Mouse (Mus musculus) limb, embryonic 11.5 days (tissue): Measurements from ENCODE around the gene Gm20671. TPM values are rescaled to one million over a fixed set of nuclear protein-coding genes. Genes with fewer than 3 reads are reported as not detected.
"Not testable (repeated sequence)": the region's sequence is repeated elsewhere in the genome, so short reads cannot be mapped to it uniquely, and the experiment has no call there.

Source experiments
- ATAC-seq: fragments of 200-750 bp; cut with Nextera tagmentation; 2 replicates; pipeline ENCODE4 v1.8.0; 2017; ENCODE audit warnings: low read depth; ENCODE audit not compliant: insufficient number of reproducible peaks, low FRiP score, low TSS enrichment
- DNase-seq: peaks from one replicate; pipeline ENCODE4 v3.0.0-alpha.2; 2015; ENCODE audit warnings: low spot score
- H3K27ac ChIP-seq: fragments of 300-500 bp; sonication (generic); replicated peaks from 2 replicates; pipeline ENCODE4 v1.5.1; 2014; ENCODE audit warnings: low read depth, mild to moderate bottlenecking, low read length
- H3K27me3 ChIP-seq: fragments of 300-500 bp; sonication (generic); 2 replicates; pipeline ENCODE4 v1.6.1; 2014; ENCODE audit warnings: mild to moderate bottlenecking, low read length, mixed read lengths; ENCODE audit not compliant: control insufficient read depth, insufficient read depth
- H3K36me3 ChIP-seq: fragments of 300-500 bp; sonication (generic); 2 replicates; pipeline ENCODE4 v1.6.1; 2014; ENCODE audit warnings: mild to moderate bottlenecking, low read length, moderate library complexity, mixed read lengths; ENCODE audit not compliant: control insufficient read depth, insufficient read depth
- H3K4me1 ChIP-seq: fragments of 300-500 bp; sonication (generic); 2 replicates; pipeline ENCODE4 v1.6.1; 2014; ENCODE audit warnings: low read length, mixed read lengths; ENCODE audit not compliant: control insufficient read depth, insufficient read depth
- H3K4me2 ChIP-seq: fragments of 300-500 bp; sonication (generic); 2 replicates; pipeline ENCODE4 v1.6.1; 2014; ENCODE audit warnings: low read depth, mild to moderate bottlenecking, moderate library complexity; ENCODE audit not compliant: severe bottlenecking
- H3K4me3 ChIP-seq: fragments of 300-500 bp; sonication (generic); 2 replicates; pipeline ENCODE4 v1.5.1; 2014; ENCODE audit warnings: low read depth, low read length
- H3K9ac ChIP-seq: fragments of 300-500 bp; sonication (generic); 2 replicates; pipeline ENCODE4 v1.6.1; 2014; ENCODE audit warnings: mild to moderate bottlenecking, low read length
- H3K9me3 ChIP-seq: fragments of 300-500 bp; sonication (generic); 2 replicates; pipeline ENCODE4 v1.6.1; 2016; ENCODE audit warnings: low read length; ENCODE audit not compliant: control insufficient read depth
- WGBS: fragments of 180-500 bp; shearing (Covaris S2); extraction: QIAGEN DNeasy Blood & Tissue Kit; methylation state at CpG from one replicate; pipeline ENCODE4 v1.1.7; 2014; 5-methylcytosine and 5-hydroxymethylcytosine counted together
- polyA plus RNA-seq: library from polyadenylated mRNA; unstranded; fragments of >200 nt; fragmentation: Nextera tagmentation; extraction: Ambion mirVana; gene quantifications from 2 replicates; pipeline ENCODE4 v1.2.1, GENCODE M21; 2014

Gene Gm20671
- polyA plus RNA-seq, 1 experiment from 2014 or later = not detected

DNA sequence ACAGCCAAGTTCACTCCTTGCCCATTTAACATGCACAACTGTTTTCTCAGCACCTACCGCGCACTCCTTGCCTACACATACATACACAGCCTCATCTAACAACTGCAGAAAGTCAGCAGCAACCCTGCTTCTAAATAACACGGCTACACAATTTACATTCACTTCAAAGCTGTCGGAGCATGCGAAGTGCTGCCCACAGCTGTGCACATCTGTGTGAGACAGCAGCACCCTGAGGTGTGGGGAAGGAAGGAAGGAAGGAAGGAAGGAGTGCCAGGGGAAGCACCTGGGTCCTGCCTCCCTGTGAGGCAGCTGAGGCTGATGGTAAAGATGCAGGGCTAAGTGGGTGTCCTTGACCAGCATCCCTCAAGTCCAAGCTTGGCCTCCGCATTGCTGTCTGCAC lies 78.0 kb downstream of the Gm20671 start:
- peaks cover 8% of the 10 kb centered on the region; the same call in 1 of the 2 replicates for H3K4me1 ChIP-seq
- whole genome bisulfite sequencing = 92% methylated on average over 6 of the region's 6 CpGs
- H3K27ac ChIP-seq = no peak overlapping the region
- H3K36me3 ChIP-seq = no peaks in the 10 kb centered on the region
- no peak overlapping the region for H3K4me3 ChIP-seq
- DNase-seq = no peak
- no peak overlapping the region for H3K9ac ChIP-seq
- H3K27me3 ChIP-seq = no peaks in the 10 kb centered on the region
- no peak overlapping the region for H3K4me2 ChIP-seq
- no peak for ATAC-seq
- H3K9me3 ChIP-seq = no peaks in the 10 kb centered on the region

DNA sequence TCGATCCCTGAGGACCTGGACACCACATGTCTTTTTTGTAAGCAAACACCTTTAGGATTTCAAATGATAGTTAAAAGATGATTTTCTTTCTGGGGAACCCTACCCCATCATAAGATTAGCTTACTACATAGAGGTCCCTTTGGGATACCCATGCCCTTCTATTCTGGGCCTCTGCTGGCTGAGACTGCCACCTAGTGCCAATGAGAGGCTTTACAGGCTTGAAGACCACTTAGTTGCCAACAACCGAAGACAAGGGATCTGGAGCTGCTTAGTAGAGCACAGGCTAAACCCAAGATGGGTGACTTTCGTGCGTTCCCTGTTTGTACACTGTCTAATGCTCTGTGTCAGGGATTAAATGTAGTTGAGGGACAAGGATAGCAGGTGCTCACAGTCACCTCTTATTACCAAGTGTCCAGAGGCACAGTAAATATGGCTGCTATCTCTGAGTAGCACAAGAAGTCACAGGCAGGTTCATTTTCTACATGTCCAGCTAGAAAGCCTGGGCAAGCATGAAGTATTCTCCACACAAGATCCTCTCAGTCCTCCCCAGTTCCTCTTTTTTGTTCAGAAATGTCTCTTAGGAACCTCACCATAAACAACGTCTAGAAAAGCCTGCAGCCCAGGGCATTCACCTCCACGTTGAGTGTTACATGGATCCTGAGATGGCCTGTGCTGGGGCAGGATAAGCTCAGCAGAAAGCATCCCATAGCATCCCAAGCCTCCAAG lies 79.1 kb downstream of the Gm20671 start:
- Histone ChIP-seq H3K4me2 (no peak overlapping the region), H3K36me3 (no peaks in the 10 kb centered on the region), H3K9ac (no peak overlapping the region), H3K4me3 (no peak overlapping the region), H3K27me3 (no peaks in the 10 kb centered on the region), H3K27ac (no peak overlapping the region), H3K4me1 (peaks cover 8% of the 10 kb centered on the region; the same call in 1 of the 2 replicates), H3K9me3 (no peaks in the 10 kb centered on the region)
- DNase-seq (peak; percentile 53), ATAC-seq (no peak)
- 61% methylated on average over 6 of the region's 6 CpGs for WGBS

DNA sequence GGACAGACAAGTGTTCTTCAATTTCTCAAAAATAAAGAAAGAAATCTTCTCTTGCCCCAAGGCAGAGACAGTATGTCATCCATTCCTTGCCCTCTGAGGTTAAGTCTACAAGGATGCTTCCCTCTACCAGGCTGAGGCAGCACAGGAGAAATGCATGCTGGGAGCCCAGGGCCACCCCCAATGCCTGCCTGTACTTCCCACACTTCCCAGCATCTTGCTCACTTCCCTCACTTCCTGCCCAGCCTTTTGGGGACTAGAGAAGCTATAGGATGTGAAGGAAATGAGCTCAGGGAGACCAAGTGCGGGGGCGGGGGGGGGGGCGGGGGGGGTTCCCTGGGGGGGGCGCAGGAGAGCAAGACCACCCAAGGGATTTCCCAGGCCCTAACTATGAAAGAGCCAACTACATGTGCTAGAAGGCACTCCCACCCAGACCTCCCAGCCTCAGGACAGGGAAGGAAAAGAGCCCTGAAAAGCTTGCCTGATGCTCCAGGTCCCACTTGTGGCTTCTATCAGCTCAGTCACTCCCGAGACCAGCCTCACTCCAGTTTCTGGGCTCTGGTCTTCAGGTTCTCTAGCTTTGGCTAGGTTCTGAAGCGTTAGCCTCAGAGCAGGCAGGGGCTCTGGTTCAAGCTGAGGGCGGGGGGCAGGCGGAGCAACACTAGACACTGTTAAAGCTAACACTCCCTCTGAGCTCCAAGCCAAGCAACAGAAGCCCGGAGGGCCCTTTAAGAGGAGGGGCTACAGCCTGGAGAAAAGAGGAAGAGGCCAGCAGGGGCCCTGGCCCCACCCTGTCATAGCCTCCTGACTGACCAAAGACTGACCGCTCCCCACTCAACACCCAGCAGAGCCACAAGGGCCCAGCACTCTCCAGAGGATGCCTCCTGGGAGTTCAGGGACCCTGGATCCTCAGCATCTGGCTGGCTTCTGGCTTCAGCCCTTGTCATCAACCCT lies 80.9 kb downstream of the Gm20671 start:
- 3% methylated on average over 8 of the region's 10 CpGs for WGBS
- Histone ChIP-seq H3K27me3 (no peaks in the 10 kb centered on the region), H3K4me3 (peak overlapping the region; percentile 21), H3K36me3 (no peaks in the 10 kb centered on the region), H3K4me1 (peaks cover 8% of the 10 kb centered on the region; the same call in 1 of the 2 replicates), H3K27ac (peak overlapping the region; percentile 45; the same call in 1 of the 2 replicates), H3K4me2 (peak overlapping the region; percentile 36; the same call in 1 of the 2 replicates), H3K9me3 (no peaks in the 10 kb centered on the region), H3K9ac (no peak overlapping the region)
- DNase-seq (peak; percentile 57), ATAC-seq (peak; percentile 70)

DNA sequence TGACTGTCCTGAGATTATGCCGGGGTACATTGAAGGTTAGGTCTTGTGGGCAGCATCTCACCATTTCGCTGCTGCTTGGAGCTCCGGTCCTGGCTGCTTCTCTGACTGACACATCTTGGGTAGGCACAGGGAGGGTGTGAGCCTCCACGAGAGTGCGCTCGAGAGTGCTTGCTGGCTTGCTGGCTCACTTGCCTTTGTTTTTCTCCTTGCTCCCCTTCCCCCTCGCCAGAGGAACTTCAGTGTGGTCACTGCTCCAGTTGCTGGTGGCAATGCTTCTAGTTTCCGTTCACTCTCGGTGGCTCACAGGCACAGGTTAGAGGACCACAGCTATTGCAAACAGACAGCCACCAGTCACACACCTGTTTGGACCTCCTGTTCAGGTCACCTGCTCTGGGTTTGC lies 84.8 kb downstream of the Gm20671 start:
- no peak for ATAC-seq
- Histone ChIP-seq H3K4me3 (no peak overlapping the region), H3K9ac (no peak overlapping the region), H3K9me3 (no peaks in the 10 kb centered on the region), H3K27ac (no peak overlapping the region), H3K4me1 (peaks cover 8% of the 10 kb centered on the region; the same call in 1 of the 2 replicates), H3K27me3 (no peaks in the 10 kb centered on the region), H3K36me3 (no peaks in the 10 kb centered on the region), H3K4me2 (no peak overlapping the region)
- 73% methylated on average over 9 of the region's 9 CpGs for WGBS
- DNase-seq = no peak

DNA sequence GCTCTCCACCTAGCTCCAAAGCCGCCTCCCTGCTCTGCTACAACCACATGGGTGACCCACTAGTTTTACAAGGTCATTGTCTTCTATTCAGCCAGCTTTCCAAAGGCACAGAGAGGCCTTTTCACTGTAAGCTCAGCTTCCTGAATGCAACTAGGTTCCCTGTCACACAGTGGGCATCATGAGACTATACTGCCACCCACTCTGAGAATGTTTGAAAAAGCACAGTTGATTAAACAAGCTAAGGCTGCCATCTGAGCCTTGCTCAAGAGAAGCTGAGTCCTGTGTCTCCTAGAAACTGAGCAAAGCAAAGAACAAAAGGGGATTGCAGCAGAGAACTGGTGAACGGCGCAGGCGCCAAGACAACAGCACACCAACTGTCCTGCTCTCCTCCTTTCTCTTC lies 85.5 kb downstream of the Gm20671 start:
- not testable (repeated sequence) for H3K4me1 ChIP-seq, DNase-seq, H3K27ac ChIP-seq, H3K4me2 ChIP-seq, ATAC-seq, H3K4me3 ChIP-seq, H3K27me3 ChIP-seq, H3K9ac ChIP-seq, H3K9me3 ChIP-seq, H3K36me3 ChIP-seq
- WGBS = 90% methylated on average over 4 of the region's 4 CpGs

DNA sequence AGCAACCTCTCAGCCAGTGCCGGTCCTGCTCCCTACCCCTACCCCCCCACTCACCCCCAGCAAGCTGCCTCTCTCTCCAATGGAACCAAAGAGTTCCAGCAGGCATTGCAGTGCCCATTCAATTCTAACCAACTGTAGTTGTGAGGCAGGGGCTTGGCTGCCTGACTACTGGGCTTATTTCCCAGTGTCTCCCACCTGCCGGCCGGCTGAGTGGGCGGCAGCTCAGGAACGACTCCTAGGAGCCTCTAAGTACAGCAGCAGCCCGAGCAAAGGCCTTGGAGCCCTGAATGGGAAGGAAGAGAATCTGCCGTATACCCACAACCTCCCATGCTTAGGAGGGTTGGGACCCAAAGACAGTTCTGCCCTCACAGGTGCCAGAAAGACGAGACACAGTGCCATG lies 86.1 kb downstream of the Gm20671 start:
- H3K27ac ChIP-seq, H3K9me3 ChIP-seq, ATAC-seq, H3K4me2 ChIP-seq, H3K4me3 ChIP-seq, H3K4me1 ChIP-seq, DNase-seq, H3K36me3 ChIP-seq, H3K9ac ChIP-seq, H3K27me3 ChIP-seq: not testable (repeated sequence)
- WGBS = 90% methylated on average over 8 of the region's 8 CpGs

DNA sequence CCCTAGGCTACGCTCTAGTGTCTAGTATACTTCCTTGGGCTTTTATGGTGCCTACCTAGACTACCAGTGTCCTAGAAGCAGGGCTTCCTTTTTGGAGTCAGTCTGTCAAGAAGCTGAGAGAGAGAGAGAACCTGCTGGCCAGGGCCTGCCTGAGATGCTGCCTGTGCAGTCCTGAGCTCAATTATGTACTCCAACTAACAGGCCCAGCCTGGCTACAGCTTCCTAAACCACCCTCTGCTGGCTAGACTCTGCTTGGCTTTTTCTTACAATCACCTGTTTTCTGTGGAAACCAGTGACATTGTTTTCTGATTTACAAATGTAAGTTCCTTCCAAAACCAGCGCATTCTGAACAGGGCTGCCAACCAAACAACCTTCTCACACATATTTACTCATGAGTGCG lies 86.8 kb downstream of the Gm20671 start:
- Histone ChIP-seq H3K4me2 (no peak overlapping the region), H3K27ac (no peak overlapping the region), H3K36me3 (no peaks in the 10 kb centered on the region), H3K27me3 (no peaks in the 10 kb centered on the region), H3K9ac (no peak overlapping the region), H3K4me3 (no peak overlapping the region), H3K4me1 (no peaks in the 10 kb centered on the region), H3K9me3 (no peaks in the 10 kb centered on the region)
- DNase-seq (no peak), ATAC-seq (no peak)
- WGBS = 97% methylated on average over 3 of the region's 3 CpGs

DNA sequence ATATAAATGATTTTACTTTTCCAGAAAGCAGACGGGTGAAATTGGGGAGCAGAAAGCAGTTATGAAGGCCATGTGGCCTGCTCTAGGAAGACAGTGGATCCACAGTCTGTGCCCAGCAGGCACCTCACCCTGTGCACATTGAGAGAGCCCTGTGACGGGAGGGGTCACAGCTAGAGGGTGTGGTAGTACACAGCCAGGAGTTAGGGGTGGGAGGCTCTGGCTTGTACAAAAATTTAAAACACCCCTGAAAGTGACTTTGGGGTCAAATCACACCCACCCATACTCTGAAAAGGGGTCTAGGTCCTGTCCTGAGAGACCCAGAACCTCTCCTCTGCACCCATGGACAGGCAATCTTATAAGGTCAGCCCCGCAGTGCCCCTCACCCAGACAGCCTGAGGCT lies 90.1 kb downstream of the Gm20671 start:
- not testable (repeated sequence) for H3K4me3 ChIP-seq, DNase-seq, H3K9me3 ChIP-seq, H3K9ac ChIP-seq, H3K4me2 ChIP-seq, H3K27me3 ChIP-seq, H3K27ac ChIP-seq, H3K4me1 ChIP-seq, H3K36me3 ChIP-seq
- WGBS = 93% methylated on average over 3 of the region's 3 CpGs
- peak; percentile 46; the same call in 1 of the 2 replicates for ATAC-seq
